Mouse (Mus musculus): ENCODE results near the gene Rsl24d1.

DNA sequence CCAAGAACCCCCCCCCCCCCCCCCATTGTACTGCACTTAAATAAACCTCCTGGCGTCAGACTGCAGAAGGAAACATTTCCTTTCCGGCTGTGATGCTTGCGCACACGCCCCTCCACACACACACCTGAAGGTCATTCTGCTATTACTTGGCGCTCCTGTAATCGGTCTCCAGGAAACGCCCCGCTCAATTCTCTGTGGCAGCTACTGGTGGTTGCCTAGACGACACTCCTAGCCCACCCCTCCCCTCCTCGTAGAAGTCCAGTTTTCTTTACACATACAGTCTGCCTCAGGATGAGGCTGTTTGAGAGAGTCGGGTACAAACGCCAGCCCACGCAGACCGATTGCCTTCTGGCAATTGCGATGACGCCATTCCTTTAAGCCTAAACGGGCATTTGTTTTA is 18.6 kb upstream of the Rsl24d1 start:
- TF ChIP-seq POLR2A (IDR thresholded peaks at IDR 0.05; ENCODE audit: low read depth, low read length) (no peak), CTCF (conservative IDR thresholded peaks at IDR 0.05; ENCODE audit: insufficient read depth, insufficient read length, low read depth, low read length) (no peak)
